Mouse (Mus musculus) liver, adult 2 months (tissue): ENCODE data around the gene Cd69.

Experiments used
- CTCF ChIP-seq: fragments of 200-500 bp; IDR thresholded peaks from 2 replicates; pipeline ENCODE4 v1.5.1; 2011; ENCODE audit warnings: low read depth, low read length, control low read depth
- POLR2A ChIP-seq: fragments of 200-500 bp; IDR thresholded peaks from 2 replicates; pipeline ENCODE4 v1.6.1; 2011; ENCODE audit warnings: low read length, control low read depth; ENCODE audit not compliant: insufficient read depth; ENCODE audit errors: extremely low read depth

DNA sequence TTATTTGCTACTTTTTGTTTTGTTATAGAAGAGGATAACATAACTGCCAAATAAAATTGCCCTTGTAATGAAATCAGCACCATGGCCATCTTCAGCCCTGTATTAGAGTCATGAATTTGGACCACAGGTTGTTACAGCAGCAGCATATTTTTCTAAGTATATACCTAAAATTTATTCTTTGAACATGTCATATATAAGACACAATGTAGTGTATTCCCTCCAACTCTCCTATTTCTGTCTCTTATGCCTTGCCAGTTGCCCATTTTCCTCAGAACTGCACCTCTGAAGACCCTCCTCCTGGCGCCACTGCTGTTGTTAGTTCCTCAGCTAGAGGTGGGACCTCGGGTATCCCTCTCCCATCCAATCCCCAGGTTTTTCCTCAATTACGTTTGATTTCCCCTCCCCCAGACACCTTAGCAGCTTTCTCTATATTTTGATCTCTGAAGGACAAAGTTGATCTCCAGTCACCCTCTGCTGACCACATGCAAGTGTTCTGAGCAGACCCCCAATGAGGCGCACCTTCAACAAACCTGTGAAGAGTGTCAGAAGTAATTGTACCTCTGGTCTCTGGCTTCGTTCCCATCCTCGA is 41.8 kb downstream of the Cd69 start:
- no peak for TF ChIP-seq CTCF
- TF ChIP-seq POLR2A, result no peak
